Mouse (Mus musculus) liver, embryonic 14.5 days (tissue): ENCODE results near the gene Mb. TPM values are rescaled to one million over a fixed set of nuclear protein-coding genes. Genes with fewer than 3 reads are reported as not detected.

Experiments
- ATAC-seq: fragments of 200-750 bp; cut with Nextera tagmentation; 2 replicates; pipeline ENCODE4 v1.8.0; 2017; ENCODE audit warnings: moderate number of reproducible peaks, mild to moderate bottlenecking, moderate library complexity; ENCODE audit not compliant: insufficient read depth
- DNase-seq, 3 experiments: peaks; one replicate each; pipeline ENCODE4 v3.0.0-alpha.2; 2012 to 2013; ENCODE audit warnings: low read depth in 3 of 3, low spot score in 3 of 3
- H3K27ac ChIP-seq: fragments of 300-500 bp; sonication (generic); 2 replicates; pipeline ENCODE4 v1.5.1; 2014; ENCODE audit warnings: moderate library complexity, mild to moderate bottlenecking, control low read depth, inconsistent platforms
- H3K27me3 ChIP-seq: fragments of 300-500 bp; sonication (generic); 2 replicates; pipeline ENCODE4 v1.6.1; 2014; ENCODE audit warnings: mild to moderate bottlenecking, low read length, moderate library complexity; ENCODE audit not compliant: control insufficient read depth, insufficient read depth
- H3K36me3 ChIP-seq: fragments of 300-500 bp; sonication (generic); replicated peaks from 2 replicates; pipeline ENCODE4 v1.6.1; 2014; ENCODE audit warnings: low read depth; ENCODE audit not compliant: control insufficient read depth, insufficient read depth
- H3K4me1 ChIP-seq, 2 experiments: fragments of 200-500 bp in 1 of 2; fragments of 300-500 bp in 1 of 2; sonication (generic) in 1 of 2; replicated peaks; 2 replicates each; pipeline ENCODE4 v1.6.1; 2012 to 2014; ENCODE audit warnings: antibody characterized with exemption in 1 of 2, inconsistent platforms in 1 of 2, low read length in 1 of 2; ENCODE audit not compliant: control insufficient read depth in 2 of 2, insufficient read depth in 2 of 2
- H3K4me2 ChIP-seq: fragments of 300-500 bp; sonication (generic); 2 replicates; pipeline ENCODE4 v1.6.1; 2014; ENCODE audit warnings: low read depth, mild to moderate bottlenecking, control low read depth, moderate library complexity
- H3K4me3 ChIP-seq, 2 experiments: fragments of 200-500 bp in 1 of 2; fragments of 300-500 bp in 1 of 2; sonication (generic) in 1 of 2; 2 replicates each; pipeline ENCODE4 v1.5.1; 2012 to 2014; ENCODE audit warnings: low read depth in 2 of 2, low read length in 2 of 2, mild to moderate bottlenecking in 2 of 2, control low read depth in 1 of 2, inconsistent platforms in 1 of 2, moderate library complexity in 1 of 2; ENCODE audit not compliant: insufficient read depth in 1 of 2
- H3K9ac ChIP-seq: fragments of 300-500 bp; sonication (generic); replicated peaks from 2 replicates; pipeline ENCODE4 v1.6.1; 2014; ENCODE audit warnings: mild to moderate bottlenecking, control low read depth, moderate library complexity
- H3K9me3 ChIP-seq: fragments of 300-500 bp; sonication (generic); 2 replicates; pipeline ENCODE4 v1.6.1; 2016; ENCODE audit warnings: low read length, mixed read lengths; ENCODE audit not compliant: control insufficient read depth
- CTCF ChIP-seq: IDR thresholded peaks from 2 replicates; pipeline ENCODE4 v1.5.1; 2016; ENCODE audit warnings: antibody characterized with exemption, low read depth, control low read depth
- EP300 ChIP-seq: IDR thresholded peaks from 2 replicates; pipeline ENCODE4 v1.6.1; 2016; ENCODE audit warnings: antibody characterized with exemption, low read depth
- WGBS: fragments of 180-500 bp; shearing (Covaris S2); extraction: QIAGEN DNeasy Blood & Tissue Kit; methylation state at CpG from one replicate; pipeline ENCODE4 v1.1.7; 2014; ENCODE audit not compliant: insufficient replicate concordance; 5-methylcytosine and 5-hydroxymethylcytosine counted together
- polyA plus RNA-seq, 2 experiments: library from polyadenylated mRNA; depleted of rRNA in 1 of 2; stranded (reverse) in 1 of 2; unstranded in 1 of 2; fragments of >200 nt; fragmentation: Nextera tagmentation in 1 of 2; extraction: Ambion mirVana in 1 of 2; gene quantifications; 2 replicates each; pipeline versions ENCODE4 v1.2.1 to v1.2.3; 2012 to 2014

Mb gene
- polyA plus RNA-seq (2012; rRNA removed) (0.04 TPM in 1 of 2 replicates, not detected in the other), polyA plus RNA-seq (2014; fragmentation: Nextera tagmentation; extraction: Ambion mirVana) (0.21 TPM in 1 of 2 replicates, not detected in the other)

DNA sequence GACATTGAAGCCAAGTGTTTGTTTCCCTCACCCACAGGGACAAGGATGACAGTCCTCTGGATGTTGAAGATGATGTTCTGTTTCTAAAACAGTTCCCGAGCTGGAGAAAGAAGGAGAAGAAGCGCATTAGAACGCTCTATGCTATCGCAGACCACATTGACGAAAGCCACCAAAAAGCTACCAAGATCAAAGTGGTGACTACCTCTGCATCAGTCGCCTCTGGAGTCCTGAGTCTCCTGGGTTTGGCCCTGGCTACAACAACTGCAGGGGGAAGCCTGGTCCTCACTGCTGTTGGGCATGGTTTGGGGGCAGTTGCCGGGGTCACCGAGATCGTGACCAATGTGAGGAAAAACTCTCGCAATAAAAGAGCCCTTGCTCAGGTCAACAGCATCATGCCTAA is at the start of gene Mb:
Gene Mb, minus strand, starts transcription at position 101 of the 400 bp plus-strand sequence.
- Histone ChIP-seq H3K36me3 (no peaks in the 10 kb centered on the region), H3K27me3 (no peaks in the 10 kb centered on the region), H3K4me3 (no peak within 1 kb of the TSS), H3K4me1 (peaks cover 3 to 20% of the 10 kb centered on the region in 2 experiments; a peak in 2 of 4 replicates), H3K9me3 (no peaks in the 10 kb centered on the region), H3K9ac (no peak within 1 kb of the TSS), H3K27ac (no peak within 1 kb of the TSS), H3K4me2 (no peak within 1 kb of the TSS)
- TF ChIP-seq EP300: no peak
- TF ChIP-seq CTCF: no peak
- DNase-seq (no peak), ATAC-seq (no peak)
- WGBS: 82% methylated on average over 10 of the region's 10 CpGs

DNA sequence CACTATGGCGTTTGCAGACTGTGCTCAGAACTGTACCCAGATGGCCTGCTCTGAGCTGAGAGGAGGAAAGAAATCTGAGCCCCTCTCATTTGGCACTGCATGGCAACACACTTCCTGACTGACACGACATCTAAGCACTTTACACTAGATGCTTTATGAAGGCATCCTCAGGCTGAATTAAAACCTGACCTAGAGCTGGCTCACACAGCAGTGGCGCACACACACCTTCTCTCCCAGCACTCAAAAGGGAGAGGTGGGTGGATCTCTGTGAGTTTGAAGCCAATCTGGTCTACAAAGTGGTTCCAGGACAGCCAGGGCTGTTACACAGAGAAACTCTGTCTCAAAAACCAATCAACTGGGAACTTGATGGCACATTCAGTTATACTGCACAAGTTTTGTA is 49.3 kb upstream of the Mb start:
- no peak for DNase-seq
- Histone ChIP-seq H3K36me3 (no peaks in the 10 kb centered on the region; the same call in 1 of the 2 replicates), H3K9ac (no peak overlapping the region), H3K27me3 (no peaks in the 10 kb centered on the region), H3K4me2 (no peak overlapping the region), H3K4me1 (peaks cover 0 to 2% of the 10 kb centered on the region in 2 experiments; a peak in 2 of 4 replicates), H3K27ac (no peak overlapping the region), H3K4me3 (no peak overlapping the region), H3K9me3 (no peaks in the 10 kb centered on the region)
- WGBS: 50% methylated on average over 3 of the region's 3 CpGs
- no peak for ATAC-seq
- TF ChIP-seq CTCF: no peak
- TF ChIP-seq EP300: no peak

DNA sequence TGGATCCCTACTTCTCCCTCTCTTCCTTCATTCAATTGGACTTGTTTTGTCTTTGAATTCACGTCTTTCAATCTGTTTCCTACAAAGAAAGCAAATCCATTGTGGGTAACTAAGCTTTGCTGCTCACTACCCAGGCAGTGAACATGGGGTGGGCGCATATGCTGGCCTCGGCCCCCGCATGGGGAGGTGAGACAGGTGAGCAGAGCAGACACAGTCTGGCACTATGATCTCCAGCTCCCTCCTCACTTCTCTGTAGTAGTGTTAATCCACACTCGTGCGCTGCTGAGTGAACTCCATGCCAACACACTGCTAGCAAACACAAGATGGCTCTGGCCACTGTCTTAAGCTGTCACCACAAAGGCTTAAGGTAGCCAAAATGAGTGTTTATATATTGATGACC is 46.9 kb upstream of the Mb start:
- Histone ChIP-seq H3K27me3 (no peaks in the 10 kb centered on the region), H3K36me3 (no peaks in the 10 kb centered on the region; the same call in 1 of the 2 replicates), H3K27ac (no peak overlapping the region), H3K4me3 (no peak overlapping the region), H3K4me1 (no peaks in the 10 kb centered on the region), H3K9ac (no peak overlapping the region), H3K4me2 (no peak overlapping the region), H3K9me3 (no peaks in the 10 kb centered on the region)
- DNase-seq (no peak), ATAC-seq (no peak)
- WGBS: 62% methylated on average over 6 of the region's 6 CpGs
- TF ChIP-seq CTCF (no peak), EP300 (no peak)

- H3K27me3 ChIP-seq: no peaks in the 10 kb centered on the region
- TF ChIP-seq CTCF (no peak), EP300 (no peak)
- no peaks in the 10 kb centered on the region; the same call in 1 of the 2 replicates for H3K36me3 ChIP-seq
- WGBS: 87% methylated on average over 1 of the region's 1 CpGs
- ATAC-seq (no peak), DNase-seq (no peak)
- H3K4me2 ChIP-seq: no peak overlapping the region
- no peaks in the 10 kb centered on the region for H3K9me3 ChIP-seq
- no peak overlapping the region for H3K4me3 ChIP-seq
- H3K4me1 ChIP-seq: no peaks in the 10 kb centered on the region
- no peak overlapping the region for H3K27ac ChIP-seq
- no peak overlapping the region for H3K9ac ChIP-seq
Observed at GRCm38 (mm10) chr15:77095216-77095615, 44.7 kb upstream of the Mb start.

- H3K4me1 ChIP-seq: no peaks in the 10 kb centered on the region
- WGBS: 78% methylated on average over 13 of the region's 13 CpGs
- no peaks in the 10 kb centered on the region for H3K27me3 ChIP-seq
- no peaks in the 10 kb centered on the region for H3K9me3 ChIP-seq
- ATAC-seq: no peak
- no peak for TF ChIP-seq CTCF
- H3K9ac ChIP-seq: no peak overlapping the region
- H3K4me2 ChIP-seq: no peak overlapping the region
- no peaks in the 10 kb centered on the region; the same call in 1 of the 2 replicates for H3K36me3 ChIP-seq
- DNase-seq: no peak
- no peak overlapping the region for H3K27ac ChIP-seq
- H3K4me3 ChIP-seq: no peak overlapping the region
Observed at GRCm38 (mm10) chr15:77094431-77094830, 44.0 kb upstream of the Mb start.
